Mouse (Mus musculus) right cerebral cortex, postnatal 4 days (tissue): Measurements from ENCODE around the gene Sp110.
"Not testable (repeated sequence)": the region's sequence is repeated elsewhere in the genome, so short reads cannot be mapped to it uniquely, and the experiment has no call there.

ENCODE experiments used
- DNase-seq: peaks from one replicate; pipeline ENCODE4 v3.0.0-alpha.2; 2022

The Sp110 gene

DNA sequence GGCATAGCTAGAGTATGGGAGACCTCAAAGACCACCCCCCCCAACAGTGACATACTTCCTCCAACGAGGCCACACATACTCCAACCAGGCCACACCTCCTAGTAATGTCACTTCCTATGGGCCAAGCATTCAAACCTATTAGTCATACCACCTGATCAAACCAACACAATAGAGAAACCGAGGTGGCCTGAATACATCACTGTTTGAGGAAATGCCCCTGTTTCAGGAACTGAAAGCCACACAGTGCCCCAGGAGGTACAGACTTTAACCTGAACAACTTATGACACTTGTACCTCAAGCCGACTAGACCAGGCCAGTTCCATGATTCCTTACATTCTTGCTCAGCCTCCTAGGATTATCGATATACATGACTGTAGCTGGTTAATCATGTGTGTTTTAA lies 54.8 kb downstream of the Sp110 start:
- DNase-seq, result not testable (repeated sequence)

- DNase-seq, result not testable (repeated sequence)
These were observed 70.0 kb downstream of the Sp110 start for GRCm38 (mm10) chr1:85528451-85529110.
